In genomic region chr1:36770998-36771397, GRCm38 (mm10) we compare ENCODE assay signal across 10 mouse cellular contexts. TPM values are rescaled to one million over a fixed set of nuclear protein-coding genes. Genes with fewer than 3 reads are reported as not detected.
DNase-seq lines count a peak whose midpoint lies in the region; ATAC-seq and TF ChIP-seq lines count a peak whose summit lies in the region.
"Had no signal": no experiment of that assay in that cellular context is flagged by ENCODE, and none has a peak within 500 bp of the region (broad histone marks: within the 10 kb centered on the region; RNA-seq: fewer than 3 reads in every experiment).

No protein-coding gene starts in this region.

- no peak overlapping the region for H3K9ac ChIP-seq in lung, postnatal 0 days (replicated peaks; ENCODE audit: low read depth)
- no peak overlapping the region for H3K9ac ChIP-seq in forebrain, embryonic 14.5 days (ENCODE audit: low read length)
- H3K9ac ChIP-seq in liver, embryonic 15.5 days: no peak overlapping the region

- no peak for TF ChIP-seq CTCF in lung, postnatal 0 days (IDR thresholded peaks at IDR 0.05)

- no peak for DNase-seq in lung, postnatal 0 days (ENCODE audit: low spot score)
- DNase-seq in lung, adult 18-20 months: no peak
- no peak for DNase-seq in forebrain, embryonic 14.5 days (ENCODE audit: low spot score)
- DNase-seq in testis, postnatal 14 days (ENCODE audit: low spot score): peak; percentile 57
- no peak for DNase-seq in c-Kit-positive CD71-positive TER-119-positive erythroid progenitor cells, embryonic 14.5 days (ENCODE audit: low spot score)
- DNase-seq: adrenal gland, postnatal 10 days; gastrocnemius, postnatal 10 days; thymus, adult 18-20 months had no signal

- H3K27ac ChIP-seq in lung, postnatal 0 days (ENCODE audit: low read length): no peak overlapping the region
- H3K27ac ChIP-seq in forebrain, embryonic 14.5 days (ENCODE audit: low read depth, low read length): no peak overlapping the region
- no peak overlapping the region for H3K27ac ChIP-seq in liver, embryonic 15.5 days (replicated peaks)

- H3K9me3 ChIP-seq in lung, postnatal 0 days (ENCODE audit: low read length): no peaks in the 10 kb centered on the region
- H3K9me3 ChIP-seq in forebrain, embryonic 14.5 days (replicated peaks; ENCODE audit: control insufficient read depth, low read length): no peaks in the 10 kb centered on the region
- H3K9me3 ChIP-seq in liver, embryonic 15.5 days (replicated peaks): no peaks in the 10 kb centered on the region

- H3K4me3 ChIP-seq in lung, postnatal 0 days (ENCODE audit: low read depth, low read length): no peak overlapping the region; the same call in 1 of the 2 replicates
- H3K4me3 ChIP-seq in forebrain, embryonic 14.5 days (ENCODE audit: low read depth, low read length): no peak overlapping the region
- H3K4me3 ChIP-seq in liver, embryonic 15.5 days (replicated peaks): no peak overlapping the region

- H3K27me3 ChIP-seq in lung, postnatal 0 days (replicated peaks; ENCODE audit: insufficient read depth, low read length): no peaks in the 10 kb centered on the region
- H3K27me3 ChIP-seq in forebrain, embryonic 14.5 days (replicated peaks; ENCODE audit: control insufficient read depth, insufficient read depth, low read length): no peaks in the 10 kb centered on the region
- H3K27me3 ChIP-seq in liver, embryonic 15.5 days: peaks cover 18% of the 10 kb centered on the region

- H3K4me2 ChIP-seq in lung, postnatal 0 days (replicated peaks; ENCODE audit: low read depth, low read length): peak overlapping the region; percentile 28; the same call in 1 of the 2 replicates
- H3K4me2 ChIP-seq in forebrain, embryonic 14.5 days (ENCODE audit: low read length): peak overlapping the region; percentile 42
- peak overlapping the region; percentile 23 for H3K4me2 ChIP-seq in liver, embryonic 15.5 days

- no peak for ATAC-seq in lung, postnatal 0 days
- ATAC-seq in forebrain, embryonic 14.5 days: no peak
- ATAC-seq in liver, embryonic 15.5 days (ENCODE audit: insufficient read depth): no peak
- ATAC-seq in inflammation-experienced regulatory T-cells, adult 6 months: no peak

- H3K36me3 ChIP-seq in lung, postnatal 0 days (ENCODE audit: insufficient read depth, low read length): no peaks in the 10 kb centered on the region
- no peaks in the 10 kb centered on the region for H3K36me3 ChIP-seq in forebrain, embryonic 14.5 days (ENCODE audit: control insufficient read depth, insufficient read depth, low read length)
- H3K36me3 ChIP-seq in liver, embryonic 15.5 days (replicated peaks): no peaks in the 10 kb centered on the region

- no peaks in the 10 kb centered on the region for H3K4me1 ChIP-seq in lung, postnatal 0 days (ENCODE audit: insufficient read depth, low read depth, low read length)
- H3K4me1 ChIP-seq in forebrain, embryonic 14.5 days (ENCODE audit: control insufficient read depth, insufficient read depth, low read length): 0 out of 2 replicates have a peak, but pooled peaks cover 3% of the 10 kb centered on the region
- no peaks in the 10 kb centered on the region for H3K4me1 ChIP-seq in liver, embryonic 15.5 days (replicated peaks)

- TF ChIP-seq EP300 in lung, postnatal 0 days (IDR thresholded peaks at IDR 0.05): no peak

- WGBS in lung, postnatal 0 days: 23% methylated on average over 27 of the region's 27 CpGs
- WGBS in forebrain, embryonic 14.5 days: 17% methylated on average over 27 of the region's 27 CpGs
- 21% methylated on average over 27 of the region's 27 CpGs for WGBS in liver, embryonic 15.5 days (ENCODE audit: insufficient replicate concordance)

RNA-seq across cellular contexts. Expression of gene Zap70, which starts 9.4 kb away (rescaled TPM):
- polyA plus RNA-seq in lung, postnatal 0 days (2015; fragmentation: Nextera tagmentation; extraction: Ambion mirVana): 4.3 and 5.2 TPM in 2 replicates
- 0.99 and 1.5 TPM in 2 replicates for polyA plus RNA-seq in forebrain, embryonic 14.5 days (2014; fragmentation: Nextera tagmentation; extraction: Ambion mirVana)
- 0.13 and 0.15 TPM in 2 replicates for polyA plus RNA-seq in liver, embryonic 15.5 days (2015; fragmentation: Nextera tagmentation; extraction: Ambion mirVana)
- polyA plus RNA-seq in inflammation-experienced regulatory T-cells, adult 6 months (2017; shearing (Covaris generic)): 100 to 1,000 TPM; 241 to 287 (median 257) TPM

RNA-seq across cellular contexts. Expression of gene Actr1b, which starts 56.8 kb away (rescaled TPM):
- 68.2 and 75.8 TPM in 2 replicates for polyA plus RNA-seq in lung, postnatal 0 days (2015; fragmentation: Nextera tagmentation; extraction: Ambion mirVana)
- 73.7 and 86.8 TPM in 2 replicates for polyA plus RNA-seq in forebrain, embryonic 14.5 days (2014; fragmentation: Nextera tagmentation; extraction: Ambion mirVana)
- polyA plus RNA-seq in liver, embryonic 15.5 days (2015; fragmentation: Nextera tagmentation; extraction: Ambion mirVana): 27.3 and 30.9 TPM in 2 replicates
- polyA plus RNA-seq in inflammation-experienced regulatory T-cells, adult 6 months (2017; shearing (Covaris generic)): 10 to 100 TPM; 37.4 to 47.1 (median 41.0) TPM

Comparison
In these comparisons a context has a peak if more than half of its experiments do, and no peak if none do; other contexts are left out.
1. RNA of gene Zap70, which starts 9.4 kb away (polyA plus RNA-seq): 241 to 287 TPM in inflammation-experienced regulatory T-cells, adult 6 months; 4.3 to 5.2 TPM in lung, postnatal 0 days, 0.99 to 1.5 TPM in forebrain, embryonic 14.5 days and 0.13 to 0.15 TPM in liver, embryonic 15.5 days; every median in the first group is over 10 times any median in the second.
2. Peak in every context shown above with its lines, with median percentiles within 50 percentile points of each other: H3K4me2 ChIP-seq.